Mouse (Mus musculus) liver, embryonic 12.5 days (tissue): ENCODE results near the gene Sdf4. TPM values are rescaled to one million over a fixed set of nuclear protein-coding genes. Genes with fewer than 3 reads are reported as not detected.
A peak's percentile ranks its signal among the peaks of the same experiment; 100 is the strongest.

ENCODE experiments used
- ATAC-seq: fragments of 200-750 bp; cut with Nextera tagmentation; 2 replicates; pipeline ENCODE4 v1.8.0; 2017; ENCODE audit warnings: moderate number of reproducible peaks, mild to moderate bottlenecking, moderate library complexity
- H3K27ac ChIP-seq: fragments of 300-500 bp; sonication (generic); 2 replicates; pipeline ENCODE4 v1.5.1; 2016; ENCODE audit warnings: mild to moderate bottlenecking
- H3K27me3 ChIP-seq: fragments of 300-500 bp; sonication (generic); replicated peaks from 2 replicates; pipeline ENCODE4 v1.6.1; 2016; ENCODE audit warnings: mild to moderate bottlenecking, moderate library complexity
- H3K36me3 ChIP-seq: fragments of 300-500 bp; sonication (generic); 2 replicates; pipeline ENCODE4 v1.6.1; 2016; ENCODE audit warnings: mild to moderate bottlenecking, moderate library complexity
- H3K4me1 ChIP-seq: fragments of 300-500 bp; sonication (generic); 2 replicates; pipeline ENCODE4 v1.6.1; 2016
- H3K4me2 ChIP-seq: fragments of 300-500 bp; sonication (generic); 2 replicates; pipeline ENCODE4 v1.6.1; 2016; ENCODE audit warnings: mild to moderate bottlenecking, moderate library complexity
- H3K4me3 ChIP-seq: fragments of 300-500 bp; sonication (generic); 2 replicates; pipeline ENCODE4 v1.5.1; 2016; ENCODE audit warnings: mild to moderate bottlenecking, moderate library complexity
- H3K9ac ChIP-seq: fragments of 300-500 bp; sonication (generic); 2 replicates; pipeline ENCODE4 v1.6.1; 2016; ENCODE audit warnings: mild to moderate bottlenecking, moderate library complexity
- H3K9me3 ChIP-seq: fragments of 300-500 bp; sonication (generic); replicated peaks from 2 replicates; pipeline ENCODE4 v1.6.1; 2016; ENCODE audit warnings: mild to moderate bottlenecking, moderate library complexity
- WGBS: fragments of 180-500 bp; shearing (Covaris S2); methylation state at CpG from one replicate; pipeline ENCODE4 v1.1.7; 2016; ENCODE audit not compliant: insufficient replicate concordance; 5-methylcytosine and 5-hydroxymethylcytosine counted together
- polyA plus RNA-seq: library from polyadenylated mRNA; unstranded; fragments of >200 nt; fragmentation: Nextera tagmentation; extraction: Ambion mirVana; gene quantifications from 2 replicates; pipeline ENCODE4 v1.2.1, GENCODE M21; 2016

The Sdf4 gene
- polyA plus RNA-seq, 1 experiment from 2014 or later: 93.4 TPM

DNA sequence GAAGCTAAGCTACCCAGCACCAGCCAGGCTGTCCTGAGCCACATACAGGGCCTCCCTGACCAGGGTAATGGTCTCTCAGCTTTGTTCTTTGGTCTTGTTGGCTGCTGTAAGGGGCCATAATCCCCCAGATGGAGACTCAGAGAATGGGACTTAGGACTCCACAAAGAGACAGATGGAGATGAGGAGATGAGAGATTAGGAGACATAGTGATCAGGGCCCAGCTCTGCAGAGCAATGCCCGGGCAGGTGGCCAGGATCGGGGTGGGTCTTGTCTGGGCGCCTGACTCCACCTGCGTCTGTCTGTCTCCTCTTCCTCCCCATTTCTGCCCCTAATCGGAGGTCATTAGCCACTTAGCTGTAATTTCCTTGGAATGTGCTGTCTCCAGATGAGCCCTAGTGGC is 22.4 kb upstream of the Sdf4 start:
- no peak overlapping the region for H3K9ac ChIP-seq
- peaks cover 32% of the 10 kb centered on the region for H3K4me1 ChIP-seq
- ATAC-seq: no peak
- H3K4me2 ChIP-seq: no peak overlapping the region
- WGBS: 82% methylated on average over 5 of the region's 5 CpGs
- no peak overlapping the region for H3K4me3 ChIP-seq
- H3K27me3 ChIP-seq: no peaks in the 10 kb centered on the region
- no peaks in the 10 kb centered on the region for H3K9me3 ChIP-seq
- H3K36me3 ChIP-seq: peaks cover 18% of the 10 kb centered on the region
- H3K27ac ChIP-seq: 0 out of 2 replicates have a peak overlapping the region, but pooled peaks have one; percentile 23

DNA sequence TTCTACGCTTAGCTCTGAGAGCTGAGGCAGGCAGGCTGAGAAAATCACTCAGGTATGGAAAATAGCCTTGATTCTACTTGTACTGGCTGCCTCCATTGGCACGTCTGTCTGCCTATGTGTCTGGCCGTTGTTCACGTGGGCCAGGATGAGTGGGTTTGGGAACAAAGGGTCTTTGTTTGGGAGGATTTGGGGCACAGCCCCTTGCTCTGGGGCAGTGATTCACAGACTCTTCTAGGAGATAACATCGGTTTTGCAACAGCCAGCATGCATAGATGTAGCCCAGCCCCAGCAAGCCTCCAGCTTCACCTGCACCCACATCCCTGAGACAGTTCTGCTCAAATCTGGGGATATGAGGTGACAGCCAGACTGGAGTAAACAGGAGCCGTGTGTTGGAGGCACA is 20.0 kb upstream of the Sdf4 start:
- ATAC-seq: no peak
- Histone ChIP-seq H3K4me3 (no peak overlapping the region), H3K9me3 (no peaks in the 10 kb centered on the region), H3K27me3 (no peaks in the 10 kb centered on the region), H3K4me1 (peaks cover 25% of the 10 kb centered on the region), H3K4me2 (no peak overlapping the region), H3K9ac (no peak overlapping the region), H3K36me3 (no peaks in the 10 kb centered on the region), H3K27ac (no peak overlapping the region)
- 72% methylated on average over 6 of the region's 6 CpGs for WGBS

DNA sequence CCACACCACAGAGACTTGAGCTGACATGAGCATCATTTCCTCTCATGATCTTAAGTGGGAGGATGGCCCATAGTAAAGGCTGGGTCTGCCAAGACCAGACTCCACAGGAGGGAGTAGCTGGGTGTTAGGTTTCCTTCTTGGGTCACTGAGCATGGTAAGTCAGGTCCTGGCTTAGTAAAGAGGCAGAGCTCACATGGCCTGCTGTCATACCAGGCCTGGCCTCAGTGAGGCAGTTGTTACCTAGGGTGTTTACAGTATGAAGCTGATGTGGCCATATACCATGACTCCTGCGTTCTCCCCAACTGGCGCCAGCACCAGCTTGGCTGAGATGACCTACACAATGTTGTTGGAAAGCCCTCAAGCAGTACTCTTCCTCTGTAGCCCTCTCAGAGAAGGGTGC is 19.4 kb upstream of the Sdf4 start:
- no peak for ATAC-seq
- Histone ChIP-seq H3K27ac (no peak overlapping the region), H3K4me2 (no peak overlapping the region), H3K4me3 (no peak overlapping the region), H3K4me1 (peaks cover 20% of the 10 kb centered on the region), H3K27me3 (no peaks in the 10 kb centered on the region), H3K36me3 (no peaks in the 10 kb centered on the region), H3K9ac (no peak overlapping the region), H3K9me3 (no peaks in the 10 kb centered on the region)
- 87% methylated on average over 2 of the region's 2 CpGs for WGBS

GRCm38 (mm10) chr4:155981436-155982082 is 11.1 kb upstream of the Sdf4 start:
- H3K4me1 ChIP-seq: peaks cover 16% of the 10 kb centered on the region
- H3K27ac ChIP-seq: no peak overlapping the region
- H3K27me3 ChIP-seq: peaks cover 16% of the 10 kb centered on the region
- H3K4me2 ChIP-seq: no peak overlapping the region
- no peak for ATAC-seq
- H3K4me3 ChIP-seq: no peak overlapping the region
- H3K9me3 ChIP-seq: no peaks in the 10 kb centered on the region
- 51% methylated on average over 12 of the region's 12 CpGs for WGBS
- H3K36me3 ChIP-seq: no peaks in the 10 kb centered on the region
- no peak overlapping the region for H3K9ac ChIP-seq

- WGBS: 32% methylated on average over 2 of the region's 2 CpGs
- no peak for ATAC-seq
- H3K4me2 ChIP-seq: no peak overlapping the region
Observed at GRCm38 (mm10) chr4:155983788-155984187, 8.9 kb upstream of the Sdf4 start.

GRCm38 (mm10) chr4:155991211-155991907 is 1.3 kb upstream of the Sdf4 start:
- ATAC-seq: no peak
- Histone ChIP-seq H3K27me3 (no peaks in the 10 kb centered on the region), H3K27ac (peak overlapping the region; percentile 96), H3K4me2 (peak overlapping the region; percentile 100), H3K4me3 (peak overlapping the region; percentile 81), H3K36me3 (peaks cover 20% of the 10 kb centered on the region), H3K9me3 (no peaks in the 10 kb centered on the region), H3K4me1 (peaks cover 68% of the 10 kb centered on the region), H3K9ac (peak overlapping the region; percentile 87)
- WGBS: 66% methylated on average over 22 of the region's 22 CpGs

More at GRCm38 (mm10) chr4:155983788-155984187, 8.9 kb upstream of the Sdf4 start:
- H3K9me3 ChIP-seq: no peaks in the 10 kb centered on the region
- peaks cover 16% of the 10 kb centered on the region for H3K27me3 ChIP-seq
- 0 out of 2 replicates have a peak overlapping the region, but pooled peaks have one; percentile 7 for H3K9ac ChIP-seq
- peaks cover 32% of the 10 kb centered on the region for H3K4me1 ChIP-seq
- H3K36me3 ChIP-seq: no peaks in the 10 kb centered on the region
- H3K27ac ChIP-seq: no peak overlapping the region
- H3K4me3 ChIP-seq: no peak overlapping the region

DNA sequence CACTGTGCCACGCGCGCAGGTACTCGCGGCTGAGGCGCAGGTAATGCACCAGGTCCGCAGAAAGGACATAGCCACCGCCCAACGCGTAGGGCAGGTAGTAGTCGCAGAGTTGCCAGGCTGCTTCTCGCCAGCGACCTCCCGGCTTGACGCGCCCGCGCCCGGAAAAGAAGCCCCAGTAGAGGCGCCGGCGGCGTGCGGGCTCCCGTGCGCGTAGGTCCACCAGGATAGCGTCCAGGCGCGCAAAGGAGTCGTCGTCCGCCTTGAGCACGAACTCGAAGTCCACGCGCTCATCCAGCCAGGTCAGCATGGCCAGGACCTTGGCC is 803 bp upstream of the Sdf4 start:
- peak overlapping the region; percentile 96 for H3K27ac ChIP-seq
- H3K9ac ChIP-seq: peak overlapping the region; percentile 87
- H3K4me2 ChIP-seq: peak overlapping the region; percentile 100
- peaks cover 25% of the 10 kb centered on the region for H3K36me3 ChIP-seq
- ATAC-seq: no peak
- H3K27me3 ChIP-seq: no peaks in the 10 kb centered on the region
- peak overlapping the region; percentile 81 for H3K4me3 ChIP-seq
- H3K4me1 ChIP-seq: peaks cover 68% of the 10 kb centered on the region
- no peaks in the 10 kb centered on the region for H3K9me3 ChIP-seq
- 12% methylated on average over 37 of the region's 37 CpGs for WGBS

GRCm38 (mm10) chr4:155992906-155993547 is 355 bp downstream of the Sdf4 start:
- peak; percentile 78 for ATAC-seq
- H3K4me1 ChIP-seq: peaks cover 60% of the 10 kb centered on the region
- peaks cover 37% of the 10 kb centered on the region for H3K36me3 ChIP-seq
- peak overlapping the region; percentile 81 for H3K4me3 ChIP-seq
- no peaks in the 10 kb centered on the region for H3K9me3 ChIP-seq
- WGBS: under 1% methylated on average over 70 of the region's 70 CpGs
- H3K9ac ChIP-seq: peak overlapping the region; percentile 87
- peak overlapping the region; percentile 96 for H3K27ac ChIP-seq
- H3K27me3 ChIP-seq: no peaks in the 10 kb centered on the region
- H3K4me2 ChIP-seq: peak overlapping the region; percentile 100

DNA sequence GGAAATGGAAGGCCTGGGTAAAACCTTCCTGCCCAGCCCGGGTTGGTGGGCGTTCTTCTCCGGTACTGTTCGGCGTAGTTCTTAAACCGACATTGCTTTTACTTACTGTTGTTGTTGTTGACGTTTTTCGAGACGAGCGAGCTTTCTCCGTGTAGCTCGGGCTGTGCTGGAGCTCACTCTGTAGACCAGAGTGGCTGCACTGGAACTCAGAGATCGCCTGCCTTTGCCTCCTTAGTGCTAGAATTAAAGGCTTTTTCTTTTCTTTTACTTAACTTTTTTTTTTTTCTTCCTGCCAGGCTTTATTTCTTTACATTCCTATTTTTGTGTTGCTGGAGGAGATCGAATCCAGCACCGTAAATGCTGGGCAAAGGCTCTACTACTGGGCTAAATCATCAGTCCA is 934 bp downstream of the Sdf4 start:
- peaks cover 55% of the 10 kb centered on the region for H3K4me1 ChIP-seq
- WGBS: 6% methylated on average over 15 of the region's 15 CpGs
- H3K27ac ChIP-seq: peak overlapping the region; percentile 96
- H3K9ac ChIP-seq: peak overlapping the region; percentile 87
- no peaks in the 10 kb centered on the region for H3K9me3 ChIP-seq
- peak overlapping the region; percentile 100 for H3K4me2 ChIP-seq
- H3K27me3 ChIP-seq: no peaks in the 10 kb centered on the region
- H3K36me3 ChIP-seq: peaks cover 43% of the 10 kb centered on the region
- no peak for ATAC-seq
- H3K4me3 ChIP-seq: peak overlapping the region; percentile 81

DNA sequence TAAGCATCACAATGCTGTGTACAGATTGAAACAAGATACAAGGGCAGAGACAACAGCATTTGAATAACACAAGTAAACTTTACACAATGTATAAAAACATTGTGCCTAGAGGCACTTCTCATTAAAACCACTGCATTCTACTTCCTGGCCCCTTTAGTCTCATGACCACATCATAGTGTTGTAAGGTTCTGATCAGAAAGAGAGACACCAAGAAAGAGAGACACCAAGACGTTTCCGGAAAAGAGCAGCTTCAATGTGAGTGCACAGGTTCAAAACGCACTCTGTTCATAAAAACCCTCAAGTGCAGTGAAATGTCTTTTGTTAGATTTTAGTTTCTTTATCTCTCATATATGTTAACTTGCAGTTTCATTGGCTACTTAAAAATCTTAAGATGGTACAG is 11.4 kb downstream of the Sdf4 start:
- Histone ChIP-seq H3K27me3 (no peaks in the 10 kb centered on the region), H3K9me3 (no peaks in the 10 kb centered on the region), H3K4me1 (no peaks in the 10 kb centered on the region), H3K4me2 (no peak overlapping the region), H3K36me3 (peaks cover 95% of the 10 kb centered on the region), H3K27ac (no peak overlapping the region), H3K4me3 (no peak overlapping the region), H3K9ac (no peak overlapping the region)
- WGBS: 82% methylated on average over 3 of the region's 3 CpGs
- ATAC-seq: no peak

- H3K36me3 ChIP-seq: peaks cover 95% of the 10 kb centered on the region
- 88% methylated on average over 4 of the region's 4 CpGs for WGBS
- H3K9ac ChIP-seq: no peak overlapping the region
- no peak for ATAC-seq
- H3K4me3 ChIP-seq: no peak overlapping the region
- no peak overlapping the region for H3K27ac ChIP-seq
- no peaks in the 10 kb centered on the region for H3K4me1 ChIP-seq
- no peaks in the 10 kb centered on the region for H3K27me3 ChIP-seq
- H3K4me2 ChIP-seq: no peak overlapping the region
- H3K9me3 ChIP-seq: no peaks in the 10 kb centered on the region
Observed at GRCm38 (mm10) chr4:156008369-156008768, 15.7 kb downstream of the Sdf4 start.

- H3K4me3 ChIP-seq: no peak within 1 kb of the TSS
- H3K4me2 ChIP-seq: no peak within 1 kb of the TSS
- no peak within 1 kb of the TSS for H3K9ac ChIP-seq
- H3K36me3 ChIP-seq: peaks cover 68% of the 10 kb centered on the region
- H3K9me3 ChIP-seq: no peaks in the 10 kb centered on the region
- WGBS: 69% methylated on average over 8 of the region's 8 CpGs
- no peaks in the 10 kb centered on the region for H3K4me1 ChIP-seq
- H3K27ac ChIP-seq: no peak within 1 kb of the TSS
- H3K27me3 ChIP-seq: no peaks in the 10 kb centered on the region
- ATAC-seq: no peak
Observed at GRCm38 (mm10) chr4:156013637-156014036, 21.0 kb downstream of the Sdf4 start, which contains the start of gene Tnfrsf4. Gene Tnfrsf4, plus strand, starts transcription at chr4:156013843.
